Mouse (Mus musculus): ENCODE measurements around the gene Adarb2. TPM values are rescaled to one million over a fixed set of nuclear protein-coding genes. Genes with fewer than 3 reads are reported as not detected.

Adarb2 gene
- polyA plus RNA-seq, 2 experiments: 0.02 to 0.10 TPM

GRCm38 (mm10) chr13:8590460-8590859 is 387.8 kb downstream of the Adarb2 start:
- Histone ChIP-seq H3K27me3 (ENCODE audit: control insufficient read depth, insufficient read depth, low read length) (no peaks in the 10 kb centered on the region), H3K4me3 (ENCODE audit: insufficient read depth in 1 of 2, low read depth in 2 of 2, low read length in 2 of 2) (no peak overlapping the region), H3K27ac (no peak overlapping the region), H3K4me2 (ENCODE audit: low read depth) (no peak overlapping the region), H3K9me3 (ENCODE audit: control insufficient read depth, low read length) (no peaks in the 10 kb centered on the region), H3K36me3 (replicated peaks; ENCODE audit: control insufficient read depth, insufficient read depth, low read depth) (no peaks in the 10 kb centered on the region), H3K4me1 (replicated peaks; ENCODE audit: control insufficient read depth in 2 of 2, insufficient read depth in 2 of 2, low read length in 1 of 2) (no peaks in the 10 kb centered on the region), H3K9ac (replicated peaks) (no peak overlapping the region)
- TF ChIP-seq CTCF (IDR thresholded peaks at IDR 0.05; ENCODE audit: low read depth) (no peak), EP300 (IDR thresholded peaks at IDR 0.05; ENCODE audit: low read depth) (no peak)
- ATAC-seq (ENCODE audit: insufficient read depth): no peak
- no peak for DNase-seq (ENCODE audit: low read depth in 3 of 3, low spot score in 3 of 3)
- whole genome bisulfite sequencing (ENCODE audit: insufficient replicate concordance): 58% methylated on average over 3 of the region's 3 CpGs

DNA sequence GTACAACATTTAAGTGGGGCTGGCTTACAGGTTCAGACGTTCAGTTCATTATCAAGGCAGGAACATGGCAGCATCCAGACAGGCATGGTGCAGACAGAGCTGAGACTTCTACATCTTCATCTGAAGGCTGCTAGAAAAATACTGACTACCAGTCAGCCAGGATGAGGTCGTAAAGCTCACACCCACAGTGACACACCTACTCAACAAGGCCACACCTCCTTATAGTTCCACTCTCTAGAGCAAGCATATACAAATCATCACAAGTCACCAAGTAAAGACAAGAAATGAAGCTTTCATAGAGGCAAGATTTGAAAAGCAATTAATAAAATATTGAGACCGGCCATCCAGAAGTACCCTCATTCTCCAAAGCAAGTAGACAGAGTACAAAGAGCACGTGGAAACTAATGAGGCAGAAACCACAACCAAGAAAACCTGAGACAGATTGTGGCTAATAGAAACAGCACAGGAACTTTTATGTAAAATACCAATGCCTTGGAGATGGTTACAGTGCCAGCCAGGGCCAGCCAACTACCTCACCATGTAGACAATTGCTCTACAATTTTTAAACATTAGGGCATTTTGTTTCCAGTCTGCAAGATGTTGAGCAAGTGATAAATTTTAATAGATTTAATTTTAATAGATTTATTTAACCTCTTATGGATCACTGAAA is 394.4 kb downstream of the Adarb2 start:
- TF ChIP-seq CTCF (IDR thresholded peaks at IDR 0.05; ENCODE audit: low read depth) (no peak), EP300 (IDR thresholded peaks at IDR 0.05; ENCODE audit: low read depth) (no peak)
- no peaks in the 10 kb centered on the region for H3K36me3 ChIP-seq (replicated peaks; ENCODE audit: control insufficient read depth, insufficient read depth, low read depth)
- H3K27ac ChIP-seq: no peak overlapping the region
- no peaks in the 10 kb centered on the region for H3K9me3 ChIP-seq (ENCODE audit: control insufficient read depth, low read length)
- H3K9ac ChIP-seq (replicated peaks): no peak overlapping the region
- no peak overlapping the region for H3K4me2 ChIP-seq (ENCODE audit: low read depth)
- H3K4me1 ChIP-seq (replicated peaks; ENCODE audit: control insufficient read depth in 2 of 2, insufficient read depth in 2 of 2, low read length in 1 of 2): no peaks in the 10 kb centered on the region
- ATAC-seq (ENCODE audit: insufficient read depth): no peak
- H3K27me3 ChIP-seq (ENCODE audit: control insufficient read depth, insufficient read depth, low read length): no peaks in the 10 kb centered on the region
- WGBS (ENCODE audit: insufficient replicate concordance): 45% methylated on average over 4 of the region's 4 CpGs
- no peak for DNase-seq (ENCODE audit: low read depth in 3 of 3, low spot score in 3 of 3)
- H3K4me3 ChIP-seq (ENCODE audit: insufficient read depth in 1 of 2, low read depth in 2 of 2, low read length in 2 of 2): no peak overlapping the region

GRCm38 (mm10) chr13:8597647-8598017 is 395.0 kb downstream of the Adarb2 start:
- Histone ChIP-seq H3K4me3 (ENCODE audit: insufficient read depth in 1 of 2, low read depth in 2 of 2, low read length in 2 of 2) (no peak overlapping the region), H3K27ac (no peak overlapping the region), H3K9me3 (ENCODE audit: control insufficient read depth, low read length) (no peaks in the 10 kb centered on the region), H3K9ac (replicated peaks) (no peak overlapping the region), H3K36me3 (replicated peaks; ENCODE audit: control insufficient read depth, insufficient read depth, low read depth) (no peaks in the 10 kb centered on the region), H3K4me2 (ENCODE audit: low read depth) (no peak overlapping the region), H3K4me1 (replicated peaks; ENCODE audit: control insufficient read depth in 2 of 2, insufficient read depth in 2 of 2, low read length in 1 of 2) (no peaks in the 10 kb centered on the region), H3K27me3 (ENCODE audit: control insufficient read depth, insufficient read depth, low read length) (no peaks in the 10 kb centered on the region)
- TF ChIP-seq EP300 (IDR thresholded peaks at IDR 0.05; ENCODE audit: low read depth) (no peak), CTCF (IDR thresholded peaks at IDR 0.05; ENCODE audit: low read depth) (no peak)
- ATAC-seq (ENCODE audit: insufficient read depth) (no peak), DNase-seq (ENCODE audit: low read depth in 3 of 3, low spot score in 3 of 3) (no peak)
- 61% methylated on average over 6 of the region's 6 CpGs for WGBS (ENCODE audit: insufficient replicate concordance)

DNA sequence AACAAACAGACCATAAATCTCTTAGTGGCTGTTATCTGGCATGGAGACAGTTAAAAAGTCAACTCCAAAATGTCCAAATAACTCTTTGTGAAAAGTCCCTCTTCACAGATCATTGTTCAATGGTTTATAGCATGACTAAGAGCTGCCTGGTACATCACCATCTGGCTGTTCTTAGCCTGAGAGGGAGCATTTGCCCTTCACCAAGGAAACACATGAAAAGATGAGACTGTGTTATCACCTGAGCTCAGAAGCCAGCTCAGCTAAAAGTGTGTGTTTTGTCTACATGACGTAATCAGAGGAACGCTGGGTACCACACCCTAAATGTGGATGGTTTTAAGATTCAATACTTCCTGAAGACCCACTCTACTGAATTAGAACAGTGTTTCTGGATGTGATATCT is 403.0 kb downstream of the Adarb2 start:
- H3K4me1 ChIP-seq (replicated peaks; ENCODE audit: control insufficient read depth in 2 of 2, insufficient read depth in 2 of 2, low read length in 1 of 2): no peaks in the 10 kb centered on the region; a peak in 1 of 4 replicates
- H3K4me2 ChIP-seq (ENCODE audit: low read depth): no peak overlapping the region
- no peak overlapping the region for H3K4me3 ChIP-seq (ENCODE audit: insufficient read depth in 1 of 2, low read depth in 2 of 2, low read length in 2 of 2)
- no peak for TF ChIP-seq CTCF (IDR thresholded peaks at IDR 0.05; ENCODE audit: low read depth)
- TF ChIP-seq EP300 (IDR thresholded peaks at IDR 0.05; ENCODE audit: low read depth): no peak
- H3K36me3 ChIP-seq (replicated peaks; ENCODE audit: control insufficient read depth, insufficient read depth, low read depth): no peaks in the 10 kb centered on the region
- no peak overlapping the region for H3K9ac ChIP-seq (replicated peaks)
- ATAC-seq (ENCODE audit: insufficient read depth): no peak
- H3K27ac ChIP-seq: no peak overlapping the region
- 16% methylated on average over 2 of the region's 2 CpGs for WGBS (ENCODE audit: insufficient replicate concordance)
- no peaks in the 10 kb centered on the region for H3K27me3 ChIP-seq (ENCODE audit: control insufficient read depth, insufficient read depth, low read length)
- no peaks in the 10 kb centered on the region for H3K9me3 ChIP-seq (ENCODE audit: control insufficient read depth, low read length)
- DNase-seq (ENCODE audit: low read depth in 3 of 3, low spot score in 3 of 3): no peak

DNA sequence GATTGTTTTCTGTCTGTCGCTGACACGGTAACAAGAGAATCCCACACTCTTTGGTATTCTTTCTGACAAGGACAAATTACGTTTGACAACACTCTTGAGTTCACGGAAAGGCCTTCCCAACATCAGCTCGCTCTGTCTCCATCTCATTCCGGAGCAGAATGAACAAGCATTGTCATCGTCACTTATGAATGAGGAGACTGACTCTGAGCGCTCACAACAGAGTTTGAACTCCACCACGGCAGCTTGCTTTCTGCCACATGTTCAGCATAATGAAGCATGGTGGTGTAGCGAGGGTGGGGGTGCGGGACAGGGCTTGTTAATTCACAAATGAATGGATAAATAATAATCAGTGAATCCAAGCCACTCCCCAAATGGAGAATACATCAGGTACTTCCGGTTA is 405.4 kb downstream of the Adarb2 start:
- no peak overlapping the region for H3K4me2 ChIP-seq (ENCODE audit: low read depth)
- 75% methylated on average over 12 of the region's 12 CpGs for WGBS (ENCODE audit: insufficient replicate concordance)
- no peaks in the 10 kb centered on the region for H3K36me3 ChIP-seq (replicated peaks; ENCODE audit: control insufficient read depth, insufficient read depth, low read depth)
- no peak overlapping the region for H3K4me3 ChIP-seq (ENCODE audit: insufficient read depth in 1 of 2, low read depth in 2 of 2, low read length in 2 of 2)
- H3K27me3 ChIP-seq (ENCODE audit: control insufficient read depth, insufficient read depth, low read length): no peaks in the 10 kb centered on the region
- no peak overlapping the region for H3K9ac ChIP-seq (replicated peaks)
- ATAC-seq (ENCODE audit: insufficient read depth) (no peak), DNase-seq (ENCODE audit: low read depth in 3 of 3, low spot score in 3 of 3) (no peak)
- no peaks in the 10 kb centered on the region; a peak in 1 of 4 replicates for H3K4me1 ChIP-seq (replicated peaks; ENCODE audit: control insufficient read depth in 2 of 2, insufficient read depth in 2 of 2, low read length in 1 of 2)
- TF ChIP-seq EP300 (IDR thresholded peaks at IDR 0.05; ENCODE audit: low read depth) (no peak), CTCF (IDR thresholded peaks at IDR 0.05; ENCODE audit: low read depth) (no peak)
- H3K27ac ChIP-seq: no peak overlapping the region
- H3K9me3 ChIP-seq (ENCODE audit: control insufficient read depth, low read length): no peaks in the 10 kb centered on the region
